Mouse (Mus musculus) urinary bladder, adult 18-20 months (tissue): ENCODE measurements at regions not wholly inside any gene's neighbourhood (a gene's known extent, or its start where the extent isn't known, plus 50 kb on each side); places are given as distances from the start of the nearest gene placed in this dataset.
"Not testable (repeated sequence)": the region's sequence is repeated elsewhere in the genome, so short reads cannot be mapped to it uniquely, and the experiment has no call there.

Experiments used
- DNase-seq, 2 experiments: peaks; one replicate each; pipeline ENCODE4 v3.0.0; 2022; ENCODE audit warnings: low spot score in 2 of 2, mixed read lengths in 2 of 2

GRCm38 (mm10) chr16:8914183-8914582 is 84.3 kb downstream of the 1810013L24Rik start:
- DNase-seq, result not testable (repeated sequence)

- no peak for DNase-seq
Observed at GRCm38 (mm10) chr16:8916091-8916490, 86.2 kb downstream of the 1810013L24Rik start.

- DNase-seq, result no peak
Observed at GRCm38 (mm10) chr16:8918741-8919535, 89.0 kb downstream of the 1810013L24Rik start.

GRCm38 (mm10) chr16:8924732-8925131 is 94.8 kb downstream of the 1810013L24Rik start:
- DNase-seq, result no peak

GRCm38 (mm10) chr16:8931961-8932360 is 102.1 kb downstream of the 1810013L24Rik start:
- no peak for DNase-seq

- DNase-seq, result no peak
Observed at GRCm38 (mm10) chr16:8933121-8933520, 103.2 kb downstream of the 1810013L24Rik start.

- no peak for DNase-seq
Observed at GRCm38 (mm10) chr16:8936446-8936845, 106.5 kb downstream of the 1810013L24Rik start.

- peak in 1 of 2 experiments; percentile 14 for DNase-seq
Observed at GRCm38 (mm10) chr16:8938516-8938915, 108.6 kb downstream of the 1810013L24Rik start.

GRCm38 (mm10) chr16:8939136-8939535 is 109.2 kb downstream of the 1810013L24Rik start:
- no peak for DNase-seq

GRCm38 (mm10) chr16:8944412-8945102 is 114.7 kb downstream of the 1810013L24Rik start:
- DNase-seq, result no peak

GRCm38 (mm10) chr16:8947846-8948245 is 117.9 kb downstream of the 1810013L24Rik start:
- no peak for DNase-seq

- no peak for DNase-seq
Observed at GRCm38 (mm10) chr16:8951156-8951899, 121.4 kb downstream of the 1810013L24Rik start.

GRCm38 (mm10) chr16:8961739-8962138 is 131.8 kb downstream of the 1810013L24Rik start:
- DNase-seq, result no peak

GRCm38 (mm10) chr16:8993521-8994250 is 163.8 kb downstream of the 1810013L24Rik start:
- no peak for DNase-seq

GRCm38 (mm10) chr16:8994521-8994920 is 164.6 kb downstream of the 1810013L24Rik start:
- no peak for DNase-seq

GRCm38 (mm10) chr16:8997250-8997649 is 167.3 kb downstream of the 1810013L24Rik start:
- no peak for DNase-seq

GRCm38 (mm10) chr16:9004012-9004411 is 174.1 kb downstream of the 1810013L24Rik start:
- no peak for DNase-seq

GRCm38 (mm10) chr16:9005933-9006332 is 176.0 kb downstream of the 1810013L24Rik start:
- no peak for DNase-seq

GRCm38 (mm10) chr16:9009361-9010083 is 179.6 kb downstream of the 1810013L24Rik start:
- peak; percentile 3 to 35 for DNase-seq

GRCm38 (mm10) chr16:9011077-9011476 is 181.2 kb downstream of the 1810013L24Rik start:
- no peak for DNase-seq

GRCm38 (mm10) chr16:9011691-9012090 is 181.8 kb downstream of the 1810013L24Rik start:
- no peak for DNase-seq
